Mouse (Mus musculus) 3T3-L1 (cell line): ENCODE results near the gene A730071L15Rik.

Experiments used
- DNase-seq: peaks from one replicate; pipeline ENCODE4 v3.0.0-alpha.2; 2015; ENCODE audit warnings: low read depth, low spot score

The A730071L15Rik gene

GRCm38 (mm10) chr11:6199410-6200086 lies at the start of gene A730071L15Rik:
A730071L15Rik (plus strand) TSS chr11:6200029.
- peak; percentile 63 for DNase-seq

- DNase-seq = no peak
Observed at GRCm38 (mm10) chr11:6152864-6153263, 47.0 kb upstream of the A730071L15Rik start.

DNA sequence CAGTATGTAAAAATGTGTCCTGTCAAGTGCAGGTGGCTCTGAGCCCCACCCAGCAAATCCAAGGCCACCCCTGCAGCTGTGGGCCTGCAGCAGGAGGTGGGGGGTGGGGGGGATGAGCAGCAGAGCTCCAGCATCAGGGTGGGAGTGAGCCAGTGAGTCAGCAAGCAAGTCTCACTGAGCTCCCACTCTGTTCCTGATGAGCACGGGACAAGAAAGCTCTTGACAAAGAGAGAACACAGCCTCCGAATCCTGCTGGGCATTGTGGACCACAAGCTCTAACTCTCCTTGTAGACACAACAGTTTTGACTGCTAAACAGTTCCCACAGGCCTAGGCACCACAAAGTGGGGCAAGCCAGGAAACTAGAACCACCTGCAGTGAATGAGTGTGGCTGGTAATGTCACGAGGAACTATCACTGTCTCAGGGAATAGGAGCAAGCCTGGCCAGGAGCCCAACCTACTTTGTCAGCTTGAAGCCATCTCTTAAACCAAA lies 45.6 kb upstream of the A730071L15Rik start:
- no peak for DNase-seq

DNA sequence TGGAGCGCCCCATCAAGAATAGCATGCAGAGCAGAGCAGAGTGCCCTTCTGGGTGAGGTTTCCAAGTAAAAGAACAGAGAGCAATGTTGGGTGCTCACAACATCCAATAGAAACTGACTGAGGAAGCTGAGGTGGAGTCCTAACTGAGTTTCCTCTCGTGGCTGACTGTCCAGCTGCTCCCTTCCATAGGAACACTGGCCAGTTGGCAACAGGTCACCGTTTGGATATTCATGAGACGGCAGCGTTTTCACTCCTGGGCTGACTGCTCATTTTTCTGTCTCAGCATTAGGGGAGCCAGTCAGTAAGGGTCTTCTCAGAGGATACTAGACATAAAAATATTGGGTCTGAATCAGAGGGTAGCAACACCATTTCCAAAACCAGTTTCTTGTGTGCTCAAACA lies 43.2 kb upstream of the A730071L15Rik start:
- no peak for DNase-seq

DNA sequence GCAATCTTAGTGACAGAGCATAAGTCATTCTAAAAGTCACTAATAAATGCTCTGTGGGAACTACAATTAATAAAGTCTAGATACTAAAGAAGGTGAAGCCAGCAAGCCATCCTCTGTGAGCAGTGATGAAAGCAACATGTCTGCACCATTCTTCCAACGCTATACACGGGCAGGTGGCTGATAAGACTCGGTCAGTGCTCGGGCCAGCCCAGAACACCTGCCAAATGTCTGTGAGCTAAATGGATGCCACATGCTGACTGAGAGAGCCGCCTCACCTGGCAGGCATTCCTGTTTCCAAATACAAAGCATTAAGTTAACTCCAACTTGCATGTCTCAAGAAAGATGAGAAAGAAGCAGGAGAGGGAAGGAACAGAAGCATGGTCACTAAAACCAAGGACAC lies 42.7 kb upstream of the A730071L15Rik start:
- DNase-seq = no peak

- DNase-seq = no peak
Observed at GRCm38 (mm10) chr11:6158515-6158914, 41.3 kb upstream of the A730071L15Rik start.

GRCm38 (mm10) chr11:6159704-6160275 lies 40.0 kb upstream of the A730071L15Rik start:
- DNase-seq = no peak

- DNase-seq = peak; percentile 20
Observed at GRCm38 (mm10) chr11:6160663-6161271, 39.1 kb upstream of the A730071L15Rik start.

GRCm38 (mm10) chr11:6161549-6161948 lies 38.3 kb upstream of the A730071L15Rik start:
- DNase-seq = no peak

- DNase-seq = no peak
Observed at GRCm38 (mm10) chr11:6163062-6163461, 36.8 kb upstream of the A730071L15Rik start.

GRCm38 (mm10) chr11:6163706-6164105 lies 36.1 kb upstream of the A730071L15Rik start:
- DNase-seq = no peak

- no peak for DNase-seq
Observed at GRCm38 (mm10) chr11:6164781-6165180, 35.0 kb upstream of the A730071L15Rik start.

GRCm38 (mm10) chr11:6165391-6166081 lies 34.3 kb upstream of the A730071L15Rik start:
- no peak for DNase-seq

- no peak for DNase-seq
Observed at GRCm38 (mm10) chr11:6166351-6166750, 33.5 kb upstream of the A730071L15Rik start.

GRCm38 (mm10) chr11:6169041-6169663 lies 30.7 kb upstream of the A730071L15Rik start:
- DNase-seq = no peak

GRCm38 (mm10) chr11:6174719-6175118 lies 25.1 kb upstream of the A730071L15Rik start:
- peak; percentile 70 for DNase-seq

GRCm38 (mm10) chr11:6175506-6175905 lies 24.3 kb upstream of the A730071L15Rik start:
- DNase-seq = no peak

DNA sequence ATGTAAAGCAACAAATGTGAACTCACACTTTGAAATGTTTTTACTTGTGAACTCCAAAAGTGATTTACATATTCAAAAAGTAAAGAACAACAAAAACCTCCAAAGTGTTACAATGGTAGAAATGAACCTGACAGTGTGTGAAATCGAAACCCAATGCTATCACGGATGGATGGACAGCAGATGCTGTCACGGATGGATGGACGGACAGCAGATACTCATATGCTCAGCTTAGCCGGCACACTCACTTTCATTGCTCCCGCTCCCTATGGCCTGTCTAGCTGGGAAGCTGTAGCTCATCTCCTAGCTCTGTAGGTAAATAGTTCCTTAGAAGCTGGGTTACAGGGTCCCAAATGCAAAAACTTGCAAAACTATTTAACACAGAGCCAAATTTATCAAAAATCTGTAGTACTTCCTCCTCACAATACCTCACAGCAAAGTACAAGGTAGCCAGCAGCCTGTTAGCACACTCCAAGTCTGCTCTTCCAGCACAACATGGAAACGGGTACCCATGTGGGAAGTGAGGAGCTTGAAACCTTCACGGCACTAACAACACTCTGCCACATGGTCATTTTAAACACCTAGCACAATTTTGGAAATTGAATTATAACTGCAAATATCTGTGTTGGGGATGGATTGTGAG lies 21.9 kb upstream of the A730071L15Rik start:
- DNase-seq = no peak

GRCm38 (mm10) chr11:6178673-6179166 lies 21.1 kb upstream of the A730071L15Rik start:
- DNase-seq = no peak

DNA sequence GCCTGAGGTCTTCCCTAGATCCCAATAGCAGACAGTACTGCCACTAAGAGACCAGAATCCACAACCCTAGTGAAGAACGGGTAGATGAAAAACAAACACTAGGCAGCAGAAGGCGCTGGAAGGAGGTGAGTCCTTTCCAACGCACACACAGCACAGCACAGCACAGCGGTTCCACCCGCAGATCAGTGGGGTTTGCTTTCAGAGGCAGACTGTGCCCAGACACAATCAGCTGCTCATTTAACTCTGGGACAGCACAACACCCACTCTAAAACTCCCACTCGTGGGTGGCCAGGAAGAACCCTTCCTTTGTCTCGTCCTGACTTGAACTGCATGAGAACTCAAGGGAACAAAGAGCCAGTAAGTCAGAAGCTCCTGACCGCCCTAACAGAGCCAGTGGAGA lies 20.6 kb upstream of the A730071L15Rik start:
- DNase-seq = no peak

GRCm38 (mm10) chr11:6180811-6181399 lies 18.9 kb upstream of the A730071L15Rik start:
- peak; percentile 18 for DNase-seq
